Mouse (Mus musculus): ENCODE measurements around the gene Cyp1b1. TPM values are rescaled to one million over a fixed set of nuclear protein-coding genes. Genes with fewer than 3 reads are reported as not detected.

The Cyp1b1 gene
- total and polyA plus RNA-seq, 3 experiments = not detected

GRCm38 (mm10) chr17:79653171-79653570 is 61.7 kb downstream of the Cyp1b1 start:
- Histone ChIP-seq H3K4me3 (ENCODE audit: control insufficient read depth in 1 of 2, insufficient read depth in 1 of 2, low read depth in 2 of 2, low read length in 2 of 2) (no peak overlapping the region), H3K4me1 (ENCODE audit: control insufficient read depth in 1 of 2, insufficient read depth in 2 of 2, low read length in 2 of 2) (no peaks in the 10 kb centered on the region), H3K9me3 (replicated peaks; ENCODE audit: insufficient read depth, low read length) (no peaks in the 10 kb centered on the region), H3K27ac (ENCODE audit: control insufficient read depth, low read depth, low read length) (no peak overlapping the region), H3K27me3 (ENCODE audit: control insufficient read depth in 1 of 2, insufficient read depth in 2 of 2, low read length in 2 of 2) (peaks cover 2 to 4% of the 10 kb centered on the region in 2 experiments; a peak in 1 of 4 replicates), H3K9ac (ENCODE audit: control insufficient read depth, low read depth, low read length, poor library complexity, severe bottlenecking) (no peak overlapping the region), H3K36me3 (ENCODE audit: control insufficient read depth in 1 of 2, insufficient read depth in 2 of 2, low read length in 2 of 2) (no peaks in the 10 kb centered on the region), H3K79me2 (ENCODE audit: control insufficient read depth, insufficient read depth, low read length, poor library complexity) (no peaks in the 10 kb centered on the region)
- TF ChIP-seq ZMIZ1 (IDR thresholded peaks at IDR 0.05; ENCODE audit: low read depth, low read length) (no peak), KAT2A (conservative IDR thresholded peaks at IDR 0.05; ENCODE audit: low read depth, low read length) (no peak), SIN3A (IDR thresholded peaks at IDR 0.05; ENCODE audit: low read length) (no peak), MAX (IDR thresholded peaks at IDR 0.05; ENCODE audit: low read length) (no peak), CTCF (IDR thresholded peaks at IDR 0.05 in 2 of 3, conservative IDR thresholded peaks at IDR 0.05 in 1 of 3; ENCODE audit: control insufficient read depth in 1 of 3, insufficient read depth in 1 of 3, low read depth in 2 of 3, low read length in 3 of 3, poor library complexity in 1 of 3, severe bottlenecking in 1 of 3) (no peak), UBTF (IDR thresholded peaks at IDR 0.05; ENCODE audit: borderline replicate concordance, insufficient read depth, low read depth, low read length) (no peak), RCOR1 (IDR thresholded peaks at IDR 0.05; ENCODE audit: low read depth, low read length) (no peak), ELF1 (IDR thresholded peaks at IDR 0.05; ENCODE audit: low read depth, low read length) (no peak)
- no peak for DNase-seq (ENCODE audit: low read depth, low spot score)

Other genes with a start within 250 kb of the Cyp1b1 start
- gene Rmdn2, start 103.2 kb downstream of the Cyp1b1 start, total RNA-seq (2012; rRNA removed) = not detected in 2 replicates
- gene Rmdn2, start 103.2 kb downstream of the Cyp1b1 start, polyA plus RNA-seq (2012; ENCODE audit: insufficient read depth in 1 of 2, insufficient read length in 2 of 2, low read depth in 1 of 2, low replicate concordance in 2 of 2, missing spikeins in 1 of 2) = not detected
- 28.9 and 29.5 TPM in 2 replicates for gene Atl2, start 181.1 kb upstream of the Cyp1b1 start, total RNA-seq (2012; rRNA removed)
- 100 to 1,000 TPM in 1 of 2 experiments, 10 to 100 TPM in 1; 43.3 to 118 TPM for gene Atl2, start 181.1 kb upstream of the Cyp1b1 start, polyA plus RNA-seq (2012; ENCODE audit: insufficient read depth in 1 of 2, insufficient read length in 2 of 2, low read depth in 1 of 2, low replicate concordance in 2 of 2, missing spikeins in 1 of 2)